Mouse (Mus musculus): ENCODE measurements at regions not wholly inside any gene's neighbourhood (a gene's known extent, or its start where the extent isn't known, plus 50 kb on each side); places are given as distances from the start of the nearest gene placed in this dataset.

DNA sequence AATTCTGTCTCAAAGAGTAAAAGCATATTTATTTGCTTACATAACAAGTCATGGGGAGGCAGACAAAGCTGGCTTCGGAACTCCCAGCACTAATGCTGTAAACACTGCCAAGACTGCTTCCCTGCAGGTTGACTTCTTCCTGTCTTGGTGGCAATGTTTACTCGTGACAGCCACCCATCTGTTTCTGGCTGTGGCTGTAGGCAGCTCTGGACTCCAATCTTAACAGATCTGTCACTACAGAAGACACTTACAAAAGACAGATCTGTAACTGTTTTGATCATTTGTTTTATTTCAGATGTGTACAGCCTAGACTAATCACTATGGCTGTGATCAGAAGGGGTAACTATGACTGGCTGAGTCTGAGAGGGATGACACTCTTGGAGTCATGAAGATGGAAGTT is 121.1 kb upstream of the Crbn start:
- H3K36me3 ChIP-seq (ENCODE audit: control insufficient read depth, insufficient read depth) = no peaks in the 10 kb centered on the region
- H3K27ac ChIP-seq (ENCODE audit: low read depth, low read length) = no peak overlapping the region
- no peak overlapping the region for H3K9ac ChIP-seq (ENCODE audit: low read depth, low read length)
- TF ChIP-seq CTCF (IDR thresholded peaks at IDR 0.05; ENCODE audit: low read depth) = no peak
- no peaks in the 10 kb centered on the region for H3K27me3 ChIP-seq (replicated peaks; ENCODE audit: control insufficient read depth, insufficient read depth, low read length)
- no peak overlapping the region for H3K4me2 ChIP-seq (replicated peaks; ENCODE audit: low read depth)
- WGBS = 26% methylated on average over 2 of the region's 2 CpGs
- no peak overlapping the region for H3K4me3 ChIP-seq (ENCODE audit: low read depth, low read length)
- H3K4me1 ChIP-seq (replicated peaks; ENCODE audit: control insufficient read depth, insufficient read depth, low read length) = no peaks in the 10 kb centered on the region
- no peak for ATAC-seq
- H3K9me3 ChIP-seq (ENCODE audit: control insufficient read depth) = no peaks in the 10 kb centered on the region

GRCm38 (mm10) chr6:106925486-106925885 is 125.6 kb upstream of the Crbn start:
- Histone ChIP-seq H3K36me3 (ENCODE audit: control insufficient read depth, insufficient read depth) (no peaks in the 10 kb centered on the region), H3K4me2 (replicated peaks; ENCODE audit: low read depth) (no peak overlapping the region)
- 86% methylated on average over 2 of the region's 2 CpGs for WGBS

GRCm38 (mm10) chr6:106933584-106933983 is 133.7 kb upstream of the Crbn start:
- H3K4me2 ChIP-seq (replicated peaks; ENCODE audit: low read depth) = no peak overlapping the region
- no peaks in the 10 kb centered on the region for H3K36me3 ChIP-seq (ENCODE audit: control insufficient read depth, insufficient read depth)
- ATAC-seq = no peak; the same call in 1 of the 2 replicates
- TF ChIP-seq CTCF (IDR thresholded peaks at IDR 0.05; ENCODE audit: low read depth) = no peak
- 48% methylated on average over 6 of the region's 6 CpGs for WGBS
- H3K9ac ChIP-seq (ENCODE audit: low read depth, low read length) = no peak overlapping the region
- H3K27me3 ChIP-seq (replicated peaks; ENCODE audit: control insufficient read depth, insufficient read depth, low read length) = no peaks in the 10 kb centered on the region
- H3K9me3 ChIP-seq (ENCODE audit: control insufficient read depth) = no peaks in the 10 kb centered on the region
- no peak overlapping the region for H3K27ac ChIP-seq (ENCODE audit: low read depth, low read length)
- no peaks in the 10 kb centered on the region for H3K4me1 ChIP-seq (replicated peaks; ENCODE audit: control insufficient read depth, insufficient read depth, low read length)
- H3K4me3 ChIP-seq (ENCODE audit: low read depth, low read length) = no peak overlapping the region

More at GRCm38 (mm10) chr6:106925486-106925885, 125.6 kb upstream of the Crbn start:
- H3K4me1 ChIP-seq (replicated peaks; ENCODE audit: control insufficient read depth, insufficient read depth, low read length) = no peaks in the 10 kb centered on the region
- no peaks in the 10 kb centered on the region for H3K27me3 ChIP-seq (replicated peaks; ENCODE audit: control insufficient read depth, insufficient read depth, low read length)
- ATAC-seq = no peak
- TF ChIP-seq CTCF (IDR thresholded peaks at IDR 0.05; ENCODE audit: low read depth) = no peak
- H3K9ac ChIP-seq (ENCODE audit: low read depth, low read length) = no peak overlapping the region
- no peak overlapping the region for H3K27ac ChIP-seq (ENCODE audit: low read depth, low read length)
- no peaks in the 10 kb centered on the region for H3K9me3 ChIP-seq (ENCODE audit: control insufficient read depth)
- no peak overlapping the region for H3K4me3 ChIP-seq (ENCODE audit: low read depth, low read length)

DNA sequence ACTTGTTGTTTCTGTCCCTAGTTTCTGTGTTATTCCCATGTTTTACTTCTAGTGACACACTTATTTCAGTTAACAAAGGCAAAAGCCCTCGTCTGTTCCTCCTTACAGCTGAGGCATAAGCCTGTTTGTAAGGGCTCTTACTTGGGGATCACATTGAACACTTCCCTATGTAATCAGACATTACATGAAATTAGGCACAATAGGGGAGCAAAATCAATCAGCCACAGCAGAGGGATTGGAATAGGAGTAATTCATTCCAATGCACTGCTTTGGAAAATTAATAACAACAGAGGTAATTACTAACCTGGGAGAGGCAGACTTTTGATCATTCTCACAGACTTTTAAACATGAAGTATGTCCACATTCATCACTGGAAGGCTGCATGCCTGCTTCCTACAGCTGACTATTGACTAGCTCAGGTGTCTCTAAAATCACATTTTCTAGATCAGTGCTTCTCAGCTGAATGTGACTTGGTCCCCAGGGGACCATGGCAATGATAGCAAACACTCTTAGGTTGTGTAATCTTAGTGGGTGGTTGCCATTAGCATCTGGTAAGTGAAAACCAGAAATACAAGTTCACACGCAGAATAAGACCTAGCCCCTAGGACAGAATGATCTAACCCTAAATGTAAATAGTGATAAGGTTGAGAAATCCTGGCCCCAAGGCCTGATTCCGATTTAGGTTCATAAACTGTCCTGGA is 146.5 kb upstream of the Crbn start:
- Histone ChIP-seq H3K27me3 (replicated peaks; ENCODE audit: control insufficient read depth, insufficient read depth, low read length) (no peaks in the 10 kb centered on the region), H3K9me3 (ENCODE audit: control insufficient read depth) (no peaks in the 10 kb centered on the region), H3K4me3 (ENCODE audit: low read depth, low read length) (no peak overlapping the region), H3K4me1 (replicated peaks; ENCODE audit: control insufficient read depth, insufficient read depth, low read length) (no peaks in the 10 kb centered on the region), H3K36me3 (ENCODE audit: control insufficient read depth, insufficient read depth) (no peaks in the 10 kb centered on the region), H3K27ac (ENCODE audit: low read depth, low read length) (no peak overlapping the region), H3K9ac (ENCODE audit: low read depth, low read length) (no peak overlapping the region), H3K4me2 (replicated peaks; ENCODE audit: low read depth) (no peak overlapping the region)
- no peak for TF ChIP-seq CTCF (IDR thresholded peaks at IDR 0.05; ENCODE audit: low read depth)
- 38% methylated on average over 3 of the region's 3 CpGs for whole genome bisulfite sequencing
- no peak for ATAC-seq

GRCm38 (mm10) chr6:106950909-106951308 is 151.0 kb upstream of the Crbn start:
- no peaks in the 10 kb centered on the region for H3K27me3 ChIP-seq (replicated peaks; ENCODE audit: control insufficient read depth, insufficient read depth, low read length)
- H3K4me2 ChIP-seq (replicated peaks; ENCODE audit: low read depth) = no peak overlapping the region
- H3K4me1 ChIP-seq (replicated peaks; ENCODE audit: control insufficient read depth, insufficient read depth, low read length) = no peaks in the 10 kb centered on the region
- no peaks in the 10 kb centered on the region for H3K9me3 ChIP-seq (ENCODE audit: control insufficient read depth)
- WGBS = 56% methylated on average over 4 of the region's 4 CpGs
- no peaks in the 10 kb centered on the region for H3K36me3 ChIP-seq (ENCODE audit: control insufficient read depth, insufficient read depth)
- no peak overlapping the region for H3K9ac ChIP-seq (ENCODE audit: low read depth, low read length)
- no peak overlapping the region for H3K27ac ChIP-seq (ENCODE audit: low read depth, low read length)
- no peak for TF ChIP-seq CTCF (IDR thresholded peaks at IDR 0.05; ENCODE audit: low read depth)
- no peak for ATAC-seq
- H3K4me3 ChIP-seq (ENCODE audit: low read depth, low read length) = no peak overlapping the region

GRCm38 (mm10) chr6:106961320-106961719 is 161.4 kb upstream of the Crbn start:
- no peak overlapping the region for H3K27ac ChIP-seq (ENCODE audit: low read depth, low read length)
- H3K4me1 ChIP-seq (replicated peaks; ENCODE audit: control insufficient read depth, insufficient read depth, low read length) = no peaks in the 10 kb centered on the region
- H3K36me3 ChIP-seq (ENCODE audit: control insufficient read depth, insufficient read depth) = no peaks in the 10 kb centered on the region
- WGBS = 82% methylated on average over 2 of the region's 2 CpGs
- no peak overlapping the region for H3K4me3 ChIP-seq (ENCODE audit: low read depth, low read length)
- no peaks in the 10 kb centered on the region for H3K27me3 ChIP-seq (replicated peaks; ENCODE audit: control insufficient read depth, insufficient read depth, low read length)
- no peak for TF ChIP-seq CTCF (IDR thresholded peaks at IDR 0.05; ENCODE audit: low read depth)
- H3K9ac ChIP-seq (ENCODE audit: low read depth, low read length) = no peak overlapping the region
- no peaks in the 10 kb centered on the region for H3K9me3 ChIP-seq (ENCODE audit: control insufficient read depth)
- H3K4me2 ChIP-seq (replicated peaks; ENCODE audit: low read depth) = no peak overlapping the region
- ATAC-seq = no peak
